Mouse (Mus musculus) naive thymus-derived CD4-positive, alpha-beta T cell, adult 2 months (primary cell): ENCODE measurements around the gene Abcg1.

Experiments
- DNase-seq: peaks from one replicate; pipeline ENCODE4 v3.0.0-alpha.2; 2011; ENCODE audit warnings: low read depth

The Abcg1 gene

GRCm38 (mm10) chr17:31129452-31129851, 72.0 kb downstream of the Abcg1 start, which contains the start of gene Tff3:
TSS of gene Tff3 (minus strand) at chr17:31129646.
- no peak for DNase-seq

- DNase-seq, result no peak
Observed at GRCm38 (mm10) chr17:31131269-31131821, 73.9 kb downstream of the Abcg1 start.

- no peak for DNase-seq
Observed at GRCm38 (mm10) chr17:31133776-31134175, 76.3 kb downstream of the Abcg1 start.

GRCm38 (mm10) chr17:31134913-31135312, 77.4 kb downstream of the Abcg1 start:
- DNase-seq, result no peak

- peak; percentile 55 for DNase-seq
Observed at GRCm38 (mm10) chr17:31136291-31136690, 78.8 kb downstream of the Abcg1 start.

GRCm38 (mm10) chr17:31136821-31137220, 79.3 kb downstream of the Abcg1 start:
- DNase-seq, result no peak

- DNase-seq, result peak; percentile 84
Observed at GRCm38 (mm10) chr17:31138398-31138797, 80.9 kb downstream of the Abcg1 start.

GRCm38 (mm10) chr17:31142116-31142515, 84.6 kb downstream of the Abcg1 start:
- no peak for DNase-seq

- DNase-seq, result no peak
Observed at GRCm38 (mm10) chr17:31144040-31145037, 86.9 kb downstream of the Abcg1 start, which contains the start of gene Tff2. TSS of gene Tff2 (minus strand) at chr17:31144282.

- no peak for DNase-seq
Observed at GRCm38 (mm10) chr17:31145998-31146397, 88.5 kb downstream of the Abcg1 start.

GRCm38 (mm10) chr17:31152512-31152911, 95.0 kb downstream of the Abcg1 start:
- DNase-seq, result no peak

GRCm38 (mm10) chr17:31152966-31153499, 95.6 kb downstream of the Abcg1 start:
- no peak for DNase-seq

GRCm38 (mm10) chr17:31153785-31154184, 96.3 kb downstream of the Abcg1 start:
- DNase-seq, result no peak

GRCm38 (mm10) chr17:31157921-31158320, 100.4 kb downstream of the Abcg1 start:
- no peak for DNase-seq

- DNase-seq, result no peak
Observed at GRCm38 (mm10) chr17:31160291-31160690, 102.8 kb downstream of the Abcg1 start.

GRCm38 (mm10) chr17:31162607-31163006, 105.1 kb downstream of the Abcg1 start:
- no peak for DNase-seq

- no peak for DNase-seq
Observed at GRCm38 (mm10) chr17:31163821-31164220, 106.3 kb downstream of the Abcg1 start.

- DNase-seq, result no peak
Observed at GRCm38 (mm10) chr17:31165127-31165526, 107.7 kb downstream of the Abcg1 start, which contains the start of gene Tff1. TSS of gene Tff1 (minus strand) at chr17:31165277.
